Mouse (Mus musculus) liver, adult 10 weeks (tissue): ENCODE measurements around the gene Il31ra. TPM values are rescaled to one million over a fixed set of nuclear protein-coding genes. Genes with fewer than 3 reads are reported as not detected.

Experiments
- polyA plus RNA-seq: library from polyadenylated mRNA; stranded (reverse); fragments of 350-450 nt; fragmentation: Illumina TruSeq; extraction: RNeasy Lipid Tissue Mini Kit (QIAGEN cat#74804); gene quantifications from one replicate; pipeline ENCODE4 v1.2.3, GENCODE M21; 2014; ENCODE audit warnings: low read depth, low replicate concordance

The Il31ra gene
- polyA plus RNA-seq: not detected

DNA sequence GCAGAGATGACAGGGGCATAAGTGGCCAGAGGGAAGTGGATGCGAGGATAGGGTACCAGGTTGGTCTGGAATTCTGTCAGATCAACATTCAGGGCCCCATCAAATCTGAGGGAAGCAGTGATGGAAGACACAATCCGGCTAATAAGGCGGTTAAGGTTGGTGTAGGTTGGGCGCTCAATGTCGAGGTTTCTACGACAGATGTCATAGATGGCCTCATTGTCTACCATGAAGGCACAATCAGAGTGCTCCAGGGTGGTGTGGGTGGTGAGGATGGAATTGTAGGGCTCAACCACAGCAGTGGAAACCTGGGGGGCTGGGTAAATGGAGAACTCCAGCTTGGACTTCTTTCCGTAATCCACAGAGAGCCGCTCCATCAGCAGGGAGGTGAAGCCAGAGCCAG, at the start of gene Il31ra:
Gene Il31ra (minus strand): TSS at position 101 of the 400 bp plus-strand sequence.

Other genes starting within 250 kb of the Il31ra start
- 35.2 TPM for gene Il6st, start 130.3 kb downstream of the Il31ra start, polyA plus RNA-seq
- not detected for gene Ddx4, start 58.1 kb upstream of the Il31ra start, polyA plus RNA-seq
- gene Slc38a9, start 66.4 kb upstream of the Il31ra start, polyA plus RNA-seq: 5.5 TPM
- gene Plpp1, start 206.4 kb upstream of the Il31ra start, polyA plus RNA-seq: 25.9 TPM